Mouse (Mus musculus) bone marrow macrophage, adult 2 months (primary cell): ENCODE data around the gene Ptprg.

Source experiments
- CTCF ChIP-seq: IDR thresholded peaks from 2 replicates; pipeline ENCODE4 v1.5.1; 2012; ENCODE audit warnings: low read depth, mild to moderate bottlenecking, low read length, moderate library complexity
- POLR2A ChIP-seq: IDR thresholded peaks from 2 replicates; pipeline ENCODE4 v1.6.1; 2012; ENCODE audit warnings: mild to moderate bottlenecking, low read depth, low read length, borderline replicate concordance

- TF ChIP-seq POLR2A, result no peak
- no peak for TF ChIP-seq CTCF
These were observed 532.8 kb downstream of the Ptprg start for GRCm38 (mm10) chr14:12086167-12086566.
